Mouse (Mus musculus) cerebellum, adult 2 months (tissue): ENCODE data around the gene Stard13.

Experiments
- CTCF ChIP-seq: fragments of 200-500 bp; IDR thresholded peaks from 2 replicates; pipeline ENCODE4 v1.5.1; 2011; ENCODE audit warnings: low read depth, mild to moderate bottlenecking, control low read depth, low read length, moderate library complexity, borderline replicate concordance; ENCODE audit not compliant: insufficient read depth
- POLR2A ChIP-seq: fragments of 200-500 bp; IDR thresholded peaks from 2 replicates; pipeline ENCODE4 v1.6.1; 2011; ENCODE audit warnings: low read length, control low read depth, borderline replicate concordance; ENCODE audit not compliant: insufficient read depth

DNA sequence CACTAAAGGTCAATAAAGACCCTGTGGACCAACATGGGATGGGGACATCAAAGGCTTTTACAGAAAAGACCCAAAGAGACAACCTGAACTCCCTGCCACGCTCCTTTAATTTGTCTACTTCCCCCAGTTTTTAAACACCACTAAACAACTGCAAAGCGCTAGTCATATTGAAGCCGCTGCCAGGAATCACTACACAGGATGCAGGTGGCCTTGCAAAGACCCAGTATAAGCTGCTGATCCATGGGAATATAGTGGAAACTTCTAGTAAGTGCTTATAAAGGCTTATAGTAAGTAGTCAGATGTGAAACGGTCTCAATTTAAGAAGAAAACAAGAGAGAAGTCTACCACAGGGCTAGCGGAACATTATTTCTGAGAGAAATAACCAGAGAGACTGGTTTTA, 42.9 kb downstream of the Stard13 start:
- TF ChIP-seq CTCF, result no peak
- TF ChIP-seq POLR2A, result no peak
